In the genomic region with DNA sequence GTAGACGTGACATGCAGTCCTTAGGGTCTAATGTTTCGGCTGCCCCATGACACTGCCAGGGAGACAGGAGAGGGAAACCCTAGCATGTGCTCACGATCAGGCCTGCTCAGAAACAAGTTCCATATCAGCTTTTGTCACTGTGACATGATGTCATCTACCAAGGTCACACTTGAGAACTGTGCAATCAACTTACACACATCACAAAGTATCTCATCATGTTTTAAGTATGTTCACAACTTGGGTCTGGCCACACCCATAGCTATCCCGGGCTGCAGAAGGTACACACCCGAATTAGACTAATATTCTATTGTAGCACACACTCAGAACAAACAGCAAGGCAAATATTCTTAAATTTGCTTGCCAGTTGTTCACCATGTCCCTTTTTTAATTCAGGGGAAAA, we compare ENCODE assay signal across 25 mouse cellular contexts.
"Had no signal": no experiment of that assay in that cellular context is flagged by ENCODE, and none has a peak within 500 bp of the region (broad histone marks: within the 10 kb centered on the region; RNA-seq: fewer than 3 reads in every experiment).

No protein-coding gene starts in this region.

- DNase-seq: gastrocnemius, adult 2 months; gastrocnemius, postnatal 10 days; gastrocnemius, postnatal 25 days; heart, adult 18-20 months; heart, postnatal 10 days; heart, postnatal 4 days; kidney, adult 2 months; kidney, adult 9 months; kidney, postnatal 14 days; kidney, postnatal 4 days; left cerebral cortex, postnatal 4 days had no signal

- H3K4me3 ChIP-seq: gastrocnemius, adult 2 months; heart, embryonic 10.5 days; heart, embryonic 12.5 days; hindbrain, embryonic 10.5 days; hindbrain, embryonic 12.5 days; intestine, embryonic 15.5 days; kidney, embryonic 15.5 days; layer of hippocampus, adult 2 months; limb, embryonic 13.5 days had no signal

- H3K9me3 ChIP-seq: heart, embryonic 10.5 days; heart, embryonic 12.5 days; hindbrain, embryonic 10.5 days; hindbrain, embryonic 12.5 days; intestine, embryonic 15.5 days; kidney, embryonic 15.5 days; limb, embryonic 13.5 days had no signal

- H3K27ac ChIP-seq: gastrocnemius, adult 2 months; heart, embryonic 10.5 days; hindbrain, embryonic 10.5 days; hindbrain, embryonic 12.5 days; hindbrain, embryonic 14.5 days; intestine, embryonic 15.5 days; kidney, embryonic 15.5 days; kidney, postnatal 0 days; layer of hippocampus, adult 2 months; limb, embryonic 13.5 days had no signal

- ATAC-seq: forebrain, embryonic 16.5 days; hindbrain, embryonic 16.5 days; inflammation-experienced regulatory T-cells, adult 6 months; intestine, embryonic 15.5 days; intestine, postnatal 0 days had no signal

- H3K9ac ChIP-seq: heart, embryonic 12.5 days; hindbrain, embryonic 12.5 days; hindbrain, embryonic 14.5 days; intestine, embryonic 15.5 days; kidney, embryonic 15.5 days; limb, embryonic 13.5 days had no signal

- H3K4me1 ChIP-seq: heart, embryonic 10.5 days; heart, embryonic 12.5 days; hindbrain, embryonic 10.5 days; hindbrain, embryonic 12.5 days; intestine, embryonic 15.5 days; kidney, embryonic 15.5 days; limb, embryonic 13.5 days had no signal

- H3K27me3 ChIP-seq: heart, embryonic 12.5 days; hindbrain, embryonic 12.5 days; intestine, embryonic 15.5 days; kidney, embryonic 15.5 days; limb, embryonic 13.5 days had no signal

- H3K4me2 ChIP-seq: heart, embryonic 12.5 days; hindbrain, embryonic 12.5 days; hindbrain, embryonic 14.5 days; intestine, embryonic 15.5 days; kidney, embryonic 15.5 days; limb, embryonic 13.5 days had no signal
